Mouse (Mus musculus): Measurements from ENCODE around the gene Ddx5. TPM values are rescaled to one million over a fixed set of nuclear protein-coding genes. Genes with fewer than 3 reads are reported as not detected.
A peak's percentile ranks its signal among the peaks of the same experiment; 100 is the strongest.

Gene Ddx5
- total and polyA plus RNA-seq, 2 experiments from 2014 or later = 173 to 282 TPM

DNA sequence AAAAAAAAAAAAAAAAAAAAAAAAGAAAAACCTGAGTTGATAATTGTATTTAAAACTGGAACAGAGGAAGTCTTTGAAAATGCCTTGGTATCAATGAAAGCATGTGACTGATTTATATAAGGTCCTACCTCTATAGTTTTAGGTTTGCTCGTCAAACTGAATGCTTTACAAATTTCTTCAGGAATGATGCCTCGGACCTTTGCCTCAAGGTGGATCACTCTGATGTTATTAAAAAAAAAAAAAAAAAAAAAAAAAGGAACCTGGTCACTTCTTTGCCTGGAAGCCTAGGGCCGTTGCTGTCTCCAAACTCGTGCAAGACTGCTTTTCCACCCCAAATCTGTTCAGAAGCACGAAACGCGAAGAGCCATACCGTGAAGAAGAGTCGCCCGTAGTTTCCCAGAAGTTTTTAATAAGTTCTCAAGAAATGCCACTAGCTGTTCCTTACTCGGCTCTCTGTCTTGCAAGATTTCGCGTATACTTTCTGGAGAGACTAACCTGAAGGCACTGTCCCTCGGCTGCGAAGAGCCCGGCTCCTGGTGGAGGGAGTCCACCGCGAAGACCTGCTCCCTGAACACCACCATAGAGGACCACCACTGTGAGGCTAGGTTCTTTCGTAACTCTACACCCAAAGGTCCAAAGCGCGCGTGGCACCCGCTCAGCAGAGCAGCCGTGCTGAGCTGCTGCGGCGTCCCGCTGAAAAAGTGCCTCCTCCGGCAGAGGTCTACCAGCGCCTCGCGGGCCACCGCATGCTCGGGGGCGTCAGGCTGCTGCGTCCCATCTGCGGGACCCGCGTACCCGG lies 10.2 kb downstream of the Ddx5 start:
- peak; percentile 76 for ATAC-seq (ENCODE audit: insufficient read depth, low read depth)
- peak overlapping the region; percentile 94 for H3K27ac ChIP-seq (ENCODE audit: low read depth)
- H3K4me2 ChIP-seq (ENCODE audit: low read depth, low read length) = peak overlapping the region; percentile 82
- TF ChIP-seq CTCF (IDR thresholded peaks at IDR 0.05; ENCODE audit: low read depth) (no peak), EP300 (IDR thresholded peaks at IDR 0.05; ENCODE audit: low read depth) (no peak)
- H3K9ac ChIP-seq (replicated peaks; ENCODE audit: low read depth, low read length) = peak overlapping the region; percentile 81
- peaks cover 63% of the 10 kb centered on the region for H3K36me3 ChIP-seq (replicated peaks; ENCODE audit: control insufficient read depth, insufficient read depth, low read length)
- H3K9me3 ChIP-seq (replicated peaks; ENCODE audit: control insufficient read depth, low read length) = no peaks in the 10 kb centered on the region
- peak overlapping the region; percentile 74 for H3K4me3 ChIP-seq (ENCODE audit: low read depth, low read length)
- 2% methylated on average over 39 of the region's 39 CpGs for WGBS
- no peak for DNase-seq (ENCODE audit: low spot score)
- H3K27me3 ChIP-seq (ENCODE audit: control insufficient read depth, insufficient read depth, low read length) = no peaks in the 10 kb centered on the region
- no peaks in the 10 kb centered on the region for H3K4me1 ChIP-seq (ENCODE audit: control insufficient read depth, insufficient read depth)

DNA sequence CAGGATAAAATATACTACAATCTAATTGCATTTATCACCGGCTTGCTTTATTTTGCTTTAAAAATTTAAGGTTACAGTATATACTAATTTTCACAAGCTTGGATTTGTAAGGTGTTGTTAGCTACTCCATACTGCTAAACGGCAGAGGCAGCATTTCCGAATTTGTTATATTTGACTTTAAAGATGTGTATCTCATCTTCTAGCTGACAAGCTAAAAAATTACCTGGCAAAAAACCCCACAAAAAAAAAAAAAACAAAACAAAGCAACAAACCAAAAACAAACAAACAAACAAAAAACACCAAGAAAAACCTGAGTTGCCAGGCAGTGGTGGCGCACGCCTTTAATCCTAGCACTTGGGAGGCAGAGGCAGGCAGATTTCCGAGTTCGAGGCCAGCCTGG lies 10.9 kb downstream of the Ddx5 start:
- Histone ChIP-seq H3K4me1 (ENCODE audit: control insufficient read depth, insufficient read depth) (no peaks in the 10 kb centered on the region), H3K27ac (ENCODE audit: low read depth) (no peak overlapping the region), H3K27me3 (ENCODE audit: control insufficient read depth, insufficient read depth, low read length) (no peaks in the 10 kb centered on the region), H3K9ac (replicated peaks; ENCODE audit: low read depth, low read length) (no peak overlapping the region), H3K9me3 (replicated peaks; ENCODE audit: control insufficient read depth, low read length) (no peaks in the 10 kb centered on the region), H3K36me3 (replicated peaks; ENCODE audit: control insufficient read depth, insufficient read depth, low read length) (peaks cover 63% of the 10 kb centered on the region), H3K4me2 (ENCODE audit: low read depth, low read length) (peak overlapping the region; percentile 82; the same call in 1 of the 2 replicates), H3K4me3 (ENCODE audit: low read depth, low read length) (no peak overlapping the region)
- 87% methylated on average over 7 of the region's 7 CpGs for WGBS
- no peak for TF ChIP-seq CTCF (IDR thresholded peaks at IDR 0.05; ENCODE audit: low read depth)
- TF ChIP-seq EP300 (IDR thresholded peaks at IDR 0.05; ENCODE audit: low read depth) = no peak
- DNase-seq (ENCODE audit: low spot score) = no peak
- no peak for ATAC-seq (ENCODE audit: insufficient read depth, low read depth)

DNA sequence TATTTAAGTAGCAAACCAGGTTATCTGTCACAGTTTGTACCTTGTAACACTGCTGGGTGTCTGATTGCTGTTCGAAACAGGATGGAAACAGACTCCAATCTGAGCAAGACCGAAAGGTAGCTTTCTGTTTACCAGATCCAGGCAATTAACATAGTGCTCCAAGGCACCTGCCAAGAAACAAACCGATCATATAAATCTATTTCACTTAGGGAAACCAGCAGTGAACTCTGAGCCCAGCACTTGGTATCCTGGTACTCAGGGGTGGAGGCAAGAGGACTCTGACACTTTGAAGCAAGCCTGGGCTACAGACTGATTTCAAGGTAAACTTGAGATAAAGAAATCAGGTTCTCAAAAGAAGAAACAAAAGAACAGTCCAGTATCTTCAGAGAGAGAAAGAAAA lies 11.6 kb downstream of the Ddx5 start:
- no peak overlapping the region for H3K27ac ChIP-seq (ENCODE audit: low read depth)
- no peak for TF ChIP-seq CTCF (IDR thresholded peaks at IDR 0.05; ENCODE audit: low read depth)
- no peak for TF ChIP-seq EP300 (IDR thresholded peaks at IDR 0.05; ENCODE audit: low read depth)
- WGBS = 93% methylated on average over 3 of the region's 3 CpGs
- ATAC-seq (ENCODE audit: insufficient read depth, low read depth) (no peak), DNase-seq (ENCODE audit: low spot score) (no peak)
- no peak overlapping the region for H3K4me2 ChIP-seq (ENCODE audit: low read depth, low read length)
- H3K36me3 ChIP-seq (replicated peaks; ENCODE audit: control insufficient read depth, insufficient read depth, low read length) = peaks cover 63% of the 10 kb centered on the region
- no peak overlapping the region for H3K9ac ChIP-seq (replicated peaks; ENCODE audit: low read depth, low read length)
- no peaks in the 10 kb centered on the region for H3K9me3 ChIP-seq (replicated peaks; ENCODE audit: control insufficient read depth, low read length)
- H3K4me1 ChIP-seq (ENCODE audit: control insufficient read depth, insufficient read depth) = no peaks in the 10 kb centered on the region
- no peaks in the 10 kb centered on the region for H3K27me3 ChIP-seq (ENCODE audit: control insufficient read depth, insufficient read depth, low read length)
- H3K4me3 ChIP-seq (ENCODE audit: low read depth, low read length) = no peak overlapping the region

DNA sequence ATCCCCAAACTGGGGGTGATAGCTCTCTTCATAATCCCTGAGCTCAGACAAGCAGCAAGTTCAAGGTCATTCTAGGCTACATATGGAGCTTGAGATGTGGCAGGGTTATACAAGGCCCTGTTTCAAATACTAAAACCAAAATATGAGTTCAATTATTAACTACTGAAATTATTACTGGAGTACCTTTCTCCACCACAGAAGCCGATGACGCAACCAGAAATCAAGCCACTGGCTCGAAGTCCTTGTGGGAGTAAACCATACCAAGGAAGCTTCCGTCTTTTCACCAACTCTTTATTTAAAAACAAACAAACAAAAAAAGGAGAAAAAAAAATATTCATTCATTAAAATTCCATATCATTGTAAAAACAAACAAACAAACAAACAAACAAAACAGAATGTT lies 12.0 kb downstream of the Ddx5 start:
- Histone ChIP-seq H3K4me2 (ENCODE audit: low read depth, low read length) (no peak overlapping the region), H3K27ac (ENCODE audit: low read depth) (no peak overlapping the region), H3K27me3 (ENCODE audit: control insufficient read depth, insufficient read depth, low read length) (no peaks in the 10 kb centered on the region), H3K9me3 (replicated peaks; ENCODE audit: control insufficient read depth, low read length) (no peaks in the 10 kb centered on the region), H3K9ac (replicated peaks; ENCODE audit: low read depth, low read length) (no peak overlapping the region), H3K4me3 (ENCODE audit: low read depth, low read length) (no peak overlapping the region), H3K36me3 (replicated peaks; ENCODE audit: control insufficient read depth, insufficient read depth, low read length) (peaks cover 63% of the 10 kb centered on the region), H3K4me1 (ENCODE audit: control insufficient read depth, insufficient read depth) (no peaks in the 10 kb centered on the region)
- ATAC-seq (ENCODE audit: insufficient read depth, low read depth) (no peak), DNase-seq (ENCODE audit: low spot score) (no peak)
- WGBS = 88% methylated on average over 4 of the region's 4 CpGs
- TF ChIP-seq EP300 (IDR thresholded peaks at IDR 0.05; ENCODE audit: low read depth) (no peak), CTCF (IDR thresholded peaks at IDR 0.05; ENCODE audit: low read depth) (no peak)

DNA sequence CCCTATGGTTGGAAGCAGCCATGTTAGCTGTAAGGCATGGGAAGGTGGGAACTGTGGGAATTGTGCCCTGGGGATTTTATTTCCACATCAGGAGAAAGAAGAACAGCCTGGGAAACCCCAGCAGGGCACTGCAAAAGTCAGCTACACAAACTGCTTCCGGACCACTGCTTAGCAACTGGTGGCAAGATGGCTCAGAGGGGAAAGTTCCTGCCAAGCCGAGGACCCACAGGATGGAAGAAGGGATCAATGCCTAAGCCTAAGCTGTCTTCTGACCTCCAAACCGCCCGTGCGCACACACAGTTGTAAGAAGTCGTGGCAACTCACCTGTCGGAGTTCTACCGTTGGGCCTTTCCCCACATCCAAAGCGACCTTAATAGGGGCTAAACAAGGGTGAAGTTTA lies 15.9 kb downstream of the Ddx5 start:
- 94% methylated on average over 9 of the region's 9 CpGs for WGBS
- H3K27ac ChIP-seq (ENCODE audit: low read depth) = no peak overlapping the region
- H3K9me3 ChIP-seq (replicated peaks; ENCODE audit: control insufficient read depth, low read length) = no peaks in the 10 kb centered on the region; the same call in 1 of the 2 replicates
- no peak overlapping the region for H3K9ac ChIP-seq (replicated peaks; ENCODE audit: low read depth, low read length)
- peaks cover 72% of the 10 kb centered on the region for H3K36me3 ChIP-seq (replicated peaks; ENCODE audit: control insufficient read depth, insufficient read depth, low read length)
- no peaks in the 10 kb centered on the region for H3K4me1 ChIP-seq (ENCODE audit: control insufficient read depth, insufficient read depth)
- H3K4me2 ChIP-seq (ENCODE audit: low read depth, low read length) = no peak overlapping the region
- DNase-seq (ENCODE audit: low spot score) (no peak), ATAC-seq (ENCODE audit: insufficient read depth, low read depth) (no peak)
- no peak overlapping the region for H3K4me3 ChIP-seq (ENCODE audit: low read depth, low read length)
- no peak for TF ChIP-seq CTCF (IDR thresholded peaks at IDR 0.05; ENCODE audit: low read depth)
- TF ChIP-seq EP300 (IDR thresholded peaks at IDR 0.05; ENCODE audit: low read depth) = no peak
- no peaks in the 10 kb centered on the region for H3K27me3 ChIP-seq (ENCODE audit: control insufficient read depth, insufficient read depth, low read length)

Data from heart, postnatal 0 days (tissue).